Mouse (Mus musculus) E14TG2a.4 (cell line): ENCODE data around the gene Chchd4.

ENCODE experiments used
- H3K27me3 ChIP-seq: 2 replicates; pipeline ENCODE4 v1.6.1; 2014; ENCODE audit warnings: low read length, control low read depth; ENCODE audit not compliant: insufficient read depth
- H3K36me3 ChIP-seq: 2 replicates; pipeline ENCODE4 v1.6.1; 2014; ENCODE audit warnings: low read length, control low read depth; ENCODE audit not compliant: insufficient read depth
- H3K4me1 ChIP-seq: replicated peaks from 2 replicates; pipeline ENCODE4 v1.6.1; 2014; ENCODE audit warnings: low read depth, low read length, control low read depth
- H3K4me3 ChIP-seq: replicated peaks from 2 replicates; pipeline ENCODE4 v1.5.1; 2014; ENCODE audit warnings: mild to moderate bottlenecking, low read length
- H3K9me3 ChIP-seq: 2 replicates; pipeline ENCODE4 v1.6.1; 2014; ENCODE audit warnings: low read length, control low read depth
- CTCF ChIP-seq: conservative IDR thresholded peaks from 2 replicates; pipeline ENCODE4 v1.5.1; 2014; ENCODE audit warnings: low read length
- NANOG ChIP-seq: IDR thresholded peaks from 2 replicates; pipeline ENCODE4 v1.6.1; 2014; ENCODE audit warnings: borderline replicate concordance, low read length, mixed read lengths
- POU5F1 ChIP-seq: IDR thresholded peaks from 2 replicates; pipeline ENCODE4 v1.6.1; 2014; ENCODE audit warnings: low read length, borderline replicate concordance

The Chchd4 gene

DNA sequence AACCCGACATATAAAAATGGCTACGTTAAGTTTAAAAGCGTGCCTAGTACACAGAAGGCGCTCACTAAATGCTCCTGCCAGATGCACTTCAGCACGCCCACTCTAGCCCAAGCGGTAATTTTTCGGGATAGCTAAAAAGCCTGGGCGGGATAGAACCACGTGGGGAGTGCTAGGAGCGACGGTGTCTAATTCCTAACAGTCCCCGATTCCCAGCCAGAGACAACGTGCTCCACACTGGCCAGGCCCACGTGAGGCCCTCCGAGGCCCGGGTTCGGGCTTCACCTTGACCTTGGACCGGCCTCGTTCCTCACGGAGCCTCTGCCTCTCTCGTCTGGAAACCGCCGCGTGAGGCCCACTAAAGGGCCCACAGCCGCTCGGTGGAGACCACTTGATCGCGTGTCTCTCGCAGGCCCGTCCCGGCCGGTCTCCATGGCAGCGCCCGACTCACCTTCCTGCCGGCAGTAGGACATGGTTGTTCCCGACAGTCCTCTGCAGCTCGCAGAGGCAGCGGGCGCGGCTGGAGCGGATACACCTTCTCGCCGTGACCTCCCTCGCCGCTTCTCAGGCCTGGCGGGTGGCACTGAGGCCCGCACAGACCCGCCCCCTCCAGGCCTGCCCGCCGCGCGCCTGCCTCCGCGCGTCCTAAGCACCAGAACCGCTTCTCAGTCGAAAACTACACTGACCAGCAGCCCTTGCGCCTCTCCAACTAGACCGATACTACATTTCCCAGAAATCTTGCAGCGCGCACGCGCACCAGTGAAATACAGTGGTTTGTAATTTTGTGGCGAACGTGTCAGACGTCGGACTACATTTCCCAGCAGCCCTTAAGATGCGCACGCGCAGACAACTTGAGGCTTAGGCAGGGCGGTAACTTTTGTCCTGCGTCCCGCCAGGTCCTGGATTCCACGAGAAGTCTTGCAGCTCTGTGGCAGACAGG is at the start of gene Chchd4, which contains the start of gene Tmem43:
Gene Chchd4 (minus strand): TSS at position 679 of the 937 bp plus-strand sequence.
Gene Tmem43 (plus strand): TSS at position 836 of the 937 bp plus-strand sequence.
- Histone ChIP-seq H3K4me3 (peak within 1 kb of the TSS; percentile 97), H3K27me3 (no peaks in the 10 kb centered on the region), H3K4me1 (peaks cover 83% of the 10 kb centered on the region), H3K36me3 (peaks cover 71% of the 10 kb centered on the region), H3K9me3 (no peaks in the 10 kb centered on the region)
- TF ChIP-seq NANOG (no peak), CTCF (no peak), POU5F1 (no peak)

DNA sequence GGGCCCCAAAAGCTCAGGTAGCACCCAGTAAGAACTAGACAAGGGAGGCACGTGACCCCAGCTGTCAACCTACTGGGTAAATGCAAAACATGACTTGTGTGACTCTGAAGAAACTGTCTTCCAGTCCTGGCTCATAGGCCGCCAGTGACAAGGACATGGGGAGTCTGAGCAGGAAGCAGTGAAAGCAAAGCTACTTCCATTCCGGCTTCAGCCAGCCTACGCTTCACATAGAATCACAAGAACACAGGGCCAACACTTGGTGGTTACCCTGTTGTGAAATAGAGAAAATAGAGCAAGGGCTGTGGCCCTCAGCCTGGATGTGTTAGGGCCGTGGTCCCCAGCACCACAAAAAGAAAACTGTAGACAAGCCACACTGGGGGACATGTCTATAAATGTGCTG is 49.5 kb upstream of the Chchd4 start:
- peaks cover 88% of the 10 kb centered on the region for H3K36me3 ChIP-seq
- peaks cover 7% of the 10 kb centered on the region; the same call in 1 of the 2 replicates for H3K4me1 ChIP-seq
- no peak for TF ChIP-seq CTCF
- no peaks in the 10 kb centered on the region for H3K27me3 ChIP-seq
- H3K4me3 ChIP-seq: no peak overlapping the region
- H3K9me3 ChIP-seq: no peaks in the 10 kb centered on the region

DNA sequence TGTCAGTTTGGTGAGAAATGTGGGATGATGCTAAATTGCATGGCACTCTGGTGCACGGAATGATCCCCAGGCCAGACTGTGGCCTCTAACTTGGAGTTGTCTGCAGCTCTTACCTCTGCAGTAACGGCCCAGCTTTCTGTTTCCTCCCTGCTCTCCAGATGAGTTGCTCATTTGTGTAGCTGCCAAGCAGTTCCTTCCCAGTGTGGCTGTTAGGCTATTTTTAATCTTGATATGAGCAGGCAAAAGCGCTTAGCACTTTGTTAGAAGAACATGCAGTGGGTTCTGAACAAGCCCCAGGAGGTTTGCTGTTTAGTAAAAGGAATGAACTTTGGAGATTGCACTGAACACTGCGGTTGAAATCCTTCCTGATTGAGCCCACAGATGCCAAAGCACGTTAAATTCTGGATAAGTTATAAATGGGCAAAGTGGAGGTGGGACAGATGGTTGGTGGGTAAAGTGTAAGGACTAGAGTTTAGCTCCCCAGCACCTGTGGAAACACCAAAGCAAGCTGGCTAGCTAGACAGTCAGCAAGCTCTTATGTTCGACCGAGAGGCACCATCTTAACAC is 45.2 kb upstream of the Chchd4 start:
- H3K4me1 ChIP-seq: peaks cover 30% of the 10 kb centered on the region
- H3K36me3 ChIP-seq: peaks cover 66% of the 10 kb centered on the region
- H3K27me3 ChIP-seq: no peaks in the 10 kb centered on the region
- H3K9me3 ChIP-seq: no peaks in the 10 kb centered on the region
- TF ChIP-seq CTCF (no peak), POU5F1 (no peak), NANOG (no peak)
- H3K4me3 ChIP-seq: no peak overlapping the region

DNA sequence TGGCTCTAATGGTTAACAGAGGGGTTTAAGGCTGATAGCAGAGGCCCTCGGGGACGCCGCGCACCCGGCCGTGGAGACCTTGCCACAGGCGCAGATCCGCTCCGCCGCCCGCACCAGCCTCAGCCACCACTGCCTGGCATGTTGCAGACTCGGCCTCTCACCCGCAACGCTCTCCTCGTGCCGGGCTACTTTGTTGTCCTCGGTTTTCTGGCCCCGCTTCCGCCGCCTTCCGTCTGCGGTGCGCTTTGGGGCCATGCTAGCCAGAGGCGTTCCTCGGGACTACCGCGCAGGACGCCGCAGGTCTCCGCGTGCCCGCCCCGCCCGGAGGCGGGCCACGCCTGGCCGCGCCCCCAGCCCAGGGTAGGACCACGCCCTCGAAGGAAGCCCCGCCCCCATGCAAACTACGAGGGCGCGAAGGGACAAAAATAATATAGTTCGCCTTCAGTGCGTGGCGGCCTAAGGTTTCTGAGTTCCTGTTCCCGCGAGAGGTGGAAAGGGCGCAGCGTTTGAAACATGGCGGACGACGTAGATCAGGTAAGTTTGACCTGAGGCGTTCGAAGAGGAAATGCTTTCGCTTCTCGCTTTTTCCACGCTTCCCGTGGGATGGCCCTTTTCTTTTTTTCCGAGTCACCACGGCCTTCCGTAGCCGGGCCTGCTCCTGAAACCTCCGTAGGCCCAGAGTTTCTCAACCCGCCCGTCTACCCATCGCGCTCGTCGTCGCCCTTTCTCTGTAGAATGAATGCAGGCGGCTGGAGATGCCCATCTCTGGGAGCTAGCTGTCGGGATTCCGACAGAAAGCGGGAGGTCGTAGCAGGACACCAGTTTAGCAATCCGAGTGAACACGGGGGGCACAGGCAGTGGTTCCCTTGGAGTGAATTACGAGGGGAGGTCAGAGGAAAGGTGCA is 42.5 kb upstream of the Chchd4 start, which contains the start of the genes Xpc and Lsm3:
Gene Xpc (minus strand): TSS at position 344 of the 905 bp plus-strand sequence.
Gene Lsm3 (plus strand): TSS at position 384 of the 905 bp plus-strand sequence.
- Histone ChIP-seq H3K9me3 (no peaks in the 10 kb centered on the region), H3K27me3 (no peaks in the 10 kb centered on the region)
- TF ChIP-seq CTCF: no peak
- no peak for TF ChIP-seq POU5F1
- TF ChIP-seq NANOG: no peak

DNA sequence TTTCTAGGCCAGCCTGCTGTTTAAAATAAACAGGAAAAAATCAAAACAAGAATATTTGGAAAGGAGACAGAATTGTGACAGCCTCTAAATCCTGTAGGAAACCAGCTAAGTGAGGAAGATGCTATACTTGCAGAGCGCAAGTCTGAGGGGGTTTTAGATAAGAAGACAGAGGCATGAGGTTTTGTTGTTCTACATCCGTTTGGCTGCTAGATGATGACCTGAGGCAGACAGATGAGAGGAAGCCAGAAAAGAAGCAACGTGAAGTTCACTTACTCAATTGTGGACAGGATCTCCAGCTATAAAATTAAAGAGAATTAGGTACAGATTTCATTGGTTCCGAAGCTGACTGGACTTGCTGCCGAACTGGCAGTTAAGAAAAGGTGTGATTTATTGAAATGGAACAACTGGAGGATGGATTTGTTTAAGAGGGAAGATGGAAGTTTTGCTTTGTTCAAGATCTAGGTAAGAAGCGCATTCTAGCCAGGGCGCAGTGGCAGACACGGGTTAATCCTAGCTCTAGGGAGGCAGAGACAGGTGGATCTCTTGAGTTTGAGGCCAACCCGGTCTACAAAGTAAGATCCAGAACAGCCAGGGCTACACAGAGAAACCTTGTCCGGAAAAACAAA is 41.5 kb upstream of the Chchd4 start:
- H3K4me1 ChIP-seq: peaks cover 46% of the 10 kb centered on the region
- peaks cover 58% of the 10 kb centered on the region for H3K36me3 ChIP-seq
- no peaks in the 10 kb centered on the region for H3K27me3 ChIP-seq
- no peak for TF ChIP-seq POU5F1
- no peak for TF ChIP-seq CTCF
- TF ChIP-seq NANOG: no peak
- no peaks in the 10 kb centered on the region for H3K9me3 ChIP-seq
- H3K4me3 ChIP-seq: peak overlapping the region; percentile 97

More for the DNA sequence above, 42.5 kb upstream of the Chchd4 start, which contains the start of the genes Xpc and Lsm3:
- Histone ChIP-seq H3K4me1 (peaks cover 37% of the 10 kb centered on the region), H3K36me3 (peaks cover 61% of the 10 kb centered on the region), H3K4me3 (peak within 1 kb of the TSS; percentile 97)

DNA sequence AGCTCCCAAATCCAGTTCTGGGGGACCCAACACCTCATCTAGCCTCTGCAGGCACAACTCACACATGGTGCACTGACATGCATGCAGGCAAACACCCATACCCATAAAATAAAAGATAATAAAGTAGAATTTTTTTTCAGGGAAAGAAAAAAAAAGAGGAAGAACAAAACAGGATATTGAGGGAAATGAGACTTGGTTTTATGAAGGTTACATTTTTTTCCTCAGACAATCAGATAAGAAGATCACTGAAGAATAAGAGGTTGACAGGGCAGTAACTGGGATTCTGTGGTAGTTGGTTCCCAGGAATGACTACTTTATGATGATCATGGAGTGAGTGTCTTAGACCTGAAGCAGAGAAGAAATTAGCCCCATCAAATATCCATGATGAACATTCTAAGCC is 40.8 kb upstream of the Chchd4 start:
- Histone ChIP-seq H3K27me3 (no peaks in the 10 kb centered on the region), H3K4me1 (peaks cover 50% of the 10 kb centered on the region), H3K36me3 (peaks cover 58% of the 10 kb centered on the region), H3K4me3 (no peak overlapping the region), H3K9me3 (no peaks in the 10 kb centered on the region)
- TF ChIP-seq CTCF: no peak
- TF ChIP-seq NANOG: no peak
- TF ChIP-seq POU5F1: no peak

DNA sequence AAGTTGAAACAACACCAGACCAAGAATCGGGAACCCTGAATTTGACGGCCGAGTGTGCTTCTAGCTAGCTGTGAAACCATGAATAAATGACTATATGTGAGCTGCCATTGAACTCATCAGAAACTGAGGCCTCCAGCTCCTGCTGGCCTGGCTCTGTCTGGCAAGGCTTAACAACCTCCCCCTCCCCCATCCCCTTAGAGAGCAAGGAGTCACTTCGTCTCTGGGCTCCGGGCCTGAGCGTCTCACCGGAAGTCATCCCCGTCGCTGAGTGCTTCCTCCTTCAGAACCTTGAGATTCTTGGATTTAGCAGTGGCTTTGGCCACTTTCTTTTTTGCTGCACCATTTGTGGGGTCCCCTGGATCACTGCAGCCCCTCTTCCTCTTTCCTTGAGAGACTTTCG is 36.9 kb upstream of the Chchd4 start:
- no peaks in the 10 kb centered on the region for H3K27me3 ChIP-seq
- H3K4me1 ChIP-seq: peaks cover 39% of the 10 kb centered on the region
- peaks cover 77% of the 10 kb centered on the region for H3K36me3 ChIP-seq
- no peak overlapping the region for H3K4me3 ChIP-seq
- TF ChIP-seq CTCF (no peak), POU5F1 (no peak), NANOG (no peak)
- no peaks in the 10 kb centered on the region for H3K9me3 ChIP-seq

DNA sequence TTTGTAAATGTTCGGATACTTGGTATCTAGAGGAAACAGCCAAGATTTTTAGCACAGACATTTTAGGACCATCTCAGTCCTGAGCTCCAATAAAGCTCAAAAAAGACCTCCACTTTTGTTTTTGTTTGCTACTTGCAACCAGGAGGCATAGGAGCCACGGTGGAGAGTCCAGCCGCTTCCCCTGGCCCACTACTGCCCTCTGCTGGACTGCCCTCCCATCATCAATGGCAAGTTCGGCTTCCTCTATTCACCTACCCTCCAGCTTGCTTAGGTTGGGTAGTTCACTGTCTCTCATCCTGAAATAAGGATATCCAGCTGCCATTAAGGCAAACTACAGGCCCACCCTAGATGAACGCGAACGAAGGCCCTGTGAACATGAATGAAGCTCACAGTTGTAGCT is 36.0 kb upstream of the Chchd4 start:
- H3K36me3 ChIP-seq: peaks cover 85% of the 10 kb centered on the region

More for the DNA sequence above, 36.0 kb upstream of the Chchd4 start:
- Histone ChIP-seq H3K4me3 (no peak overlapping the region), H3K9me3 (no peaks in the 10 kb centered on the region), H3K27me3 (no peaks in the 10 kb centered on the region), H3K4me1 (peaks cover 30% of the 10 kb centered on the region)
- TF ChIP-seq NANOG (no peak), CTCF (peak; percentile 79), POU5F1 (no peak)
